Comparison of ENCODE assay signal across 10 mouse cellular contexts in genomic region chr11:109754105-109754602, GRCm38 (mm10). TPM values are rescaled to one million over a fixed set of nuclear protein-coding genes. Genes with fewer than 3 reads are reported as not detected.
DNase-seq lines count a peak whose midpoint lies in the region; ATAC-seq lines count a peak whose summit lies in the region.
"Had no signal": no experiment of that assay in that cellular context is flagged by ENCODE, and none has a peak within 500 bp of the region (broad histone marks: within the 10 kb centered on the region; RNA-seq: fewer than 3 reads in every experiment).

No protein-coding gene starts in this region.

- H3K4me3 ChIP-seq in neural tube, embryonic 15.5 days (replicated peaks), result no peak overlapping the region
- no peak overlapping the region for H3K4me3 ChIP-seq in kidney, embryonic 15.5 days (replicated peaks)
- no peak overlapping the region for H3K4me3 ChIP-seq in midbrain, embryonic 11.5 days (ENCODE audit: low read depth, low read length)
- H3K4me3 ChIP-seq: intestine, embryonic 15.5 days had no signal

- ATAC-seq in neural tube, embryonic 15.5 days (ENCODE audit: low FRiP score), result peak; percentile 87
- no peak for ATAC-seq in kidney, embryonic 15.5 days (replicated peaks; ENCODE audit: low FRiP score)
- ATAC-seq in megakaryocyte-erythroid progenitor cell, adult 5-6 weeks (replicated peaks; ENCODE audit: low FRiP score, low TSS enrichment, poor library complexity, severe bottlenecking), result no peak
- ATAC-seq in midbrain, embryonic 11.5 days (ENCODE audit: low FRiP score), result no peak
- ATAC-seq: intestine, embryonic 15.5 days had no signal

- H3K9me3 ChIP-seq in neural tube, embryonic 15.5 days (replicated peaks), result no peaks in the 10 kb centered on the region
- H3K9me3 ChIP-seq in kidney, embryonic 15.5 days (replicated peaks), result no peaks in the 10 kb centered on the region
- no peaks in the 10 kb centered on the region for H3K9me3 ChIP-seq in midbrain, embryonic 11.5 days (ENCODE audit: control insufficient read depth, low read length)
- H3K9me3 ChIP-seq: intestine, embryonic 15.5 days had no signal

- peaks cover 17% of the 10 kb centered on the region for H3K4me1 ChIP-seq in neural tube, embryonic 15.5 days
- H3K4me1 ChIP-seq in kidney, embryonic 15.5 days, result peaks cover 17% of the 10 kb centered on the region
- peaks cover 8% of the 10 kb centered on the region for H3K4me1 ChIP-seq in midbrain, embryonic 11.5 days (ENCODE audit: control insufficient read depth, insufficient read depth, low read length)
- H3K4me1 ChIP-seq: intestine, embryonic 15.5 days had no signal

- H3K4me2 ChIP-seq in neural tube, embryonic 15.5 days, result no peak overlapping the region
- no peak overlapping the region for H3K4me2 ChIP-seq in kidney, embryonic 15.5 days
- H3K4me2 ChIP-seq in midbrain, embryonic 11.5 days, result no peak overlapping the region
- H3K4me2 ChIP-seq: intestine, embryonic 15.5 days had no signal

- no peak overlapping the region for H3K9ac ChIP-seq in neural tube, embryonic 15.5 days (replicated peaks)
- no peak overlapping the region for H3K9ac ChIP-seq in kidney, embryonic 15.5 days
- no peak overlapping the region for H3K9ac ChIP-seq in midbrain, embryonic 11.5 days (ENCODE audit: low read length)
- H3K9ac ChIP-seq: intestine, embryonic 15.5 days had no signal

- peak; percentile 47 for DNase-seq in layer of hippocampus, adult 11-12 months (ENCODE audit: low spot score)
- DNase-seq in layer of hippocampus, adult 9-10 months (ENCODE audit: low spot score), result no peak
- peak; percentile 54 for DNase-seq in cerebellum, adult 9-11 months
- peak; percentile 25 to 47 for DNase-seq in layer of hippocampus, postnatal 10 days (ENCODE audit: low spot score in 2 of 2)
- DNase-seq in midbrain, embryonic 11.5 days (ENCODE audit: low spot score, missing footprints), result no peak

- H3K27ac ChIP-seq in neural tube, embryonic 15.5 days (replicated peaks), result peak overlapping the region; percentile 33; the same call in 1 of the 2 replicates
- no peak overlapping the region for H3K27ac ChIP-seq in kidney, embryonic 15.5 days
- H3K27ac ChIP-seq in midbrain, embryonic 11.5 days (ENCODE audit: low read depth, low read length), result no peak overlapping the region
- H3K27ac ChIP-seq: intestine, embryonic 15.5 days had no signal

- no peaks in the 10 kb centered on the region for H3K36me3 ChIP-seq in neural tube, embryonic 15.5 days
- H3K36me3 ChIP-seq in kidney, embryonic 15.5 days, result no peaks in the 10 kb centered on the region
- no peaks in the 10 kb centered on the region for H3K36me3 ChIP-seq in midbrain, embryonic 11.5 days (ENCODE audit: control insufficient read depth, insufficient read depth, low read length)
- H3K36me3 ChIP-seq: intestine, embryonic 15.5 days had no signal

- WGBS in neural tube, embryonic 15.5 days, result 63% methylated on average over 7 of the region's 7 CpGs
- 66% methylated on average over 7 of the region's 7 CpGs for WGBS in kidney, embryonic 15.5 days
- 82% methylated on average over 7 of the region's 7 CpGs for WGBS in midbrain, embryonic 11.5 days

- H3K27me3 ChIP-seq in neural tube, embryonic 15.5 days (replicated peaks), result no peaks in the 10 kb centered on the region
- H3K27me3 ChIP-seq in kidney, embryonic 15.5 days, result no peaks in the 10 kb centered on the region
- no peaks in the 10 kb centered on the region for H3K27me3 ChIP-seq in midbrain, embryonic 11.5 days (ENCODE audit: control insufficient read depth, insufficient read depth, low read length)
- H3K27me3 ChIP-seq: CH12.LX; intestine, embryonic 15.5 days had no signal

RNA-seq across cellular contexts. Expression of gene Fam20a, which starts 32.1 kb away (rescaled TPM):
- 10 to 100 TPM; 16.1 to 18.9 TPM for total RNA-seq in layer of hippocampus, postnatal 10 days (2021)
- polyA plus RNA-seq in neural tube, embryonic 15.5 days (2015; fragmentation: Nextera tagmentation; extraction: Ambion mirVana), result 6.6 and 8.0 TPM in 2 replicates
- polyA plus RNA-seq in kidney, embryonic 15.5 days (2015; fragmentation: Nextera tagmentation; extraction: Ambion mirVana), result 2.3 and 2.5 TPM in 2 replicates
- not detected in 2 replicates for total RNA-seq in megakaryocyte-erythroid progenitor cell, adult 5-6 weeks (2014; fragmentation: Nextera tagmentation)
- 0.19 and 0.70 TPM in 2 replicates for total RNA-seq in megakaryocyte-erythroid progenitor cell, adult 5-6 weeks (2017)
- 1.9 and 2.7 TPM in 2 replicates for polyA plus RNA-seq in midbrain, embryonic 11.5 days (2014; fragmentation: Nextera tagmentation; extraction: Ambion mirVana)

Comparison
In these comparisons a context has a peak if more than half of its experiments do, and no peak if none do; other contexts are left out.
1. DNase-seq: peak in layer of hippocampus, adult 11-12 months (single experiment), cerebellum, adult 9-11 months (single experiment) and layer of hippocampus, postnatal 10 days (2 of 2); none in layer of hippocampus, adult 9-10 months (single experiment) and midbrain, embryonic 11.5 days (single experiment).